Mouse (Mus musculus) heart, postnatal 0 days (tissue): ENCODE measurements around the gene Rbms1. TPM values are rescaled to one million over a fixed set of nuclear protein-coding genes. Genes with fewer than 3 reads are reported as not detected.

Experiments used
- ATAC-seq: fragments of 200-750 bp; cut with Nextera tagmentation; 2 replicates; pipeline ENCODE4 v1.8.0; 2017; ENCODE audit warnings: low read depth, moderate number of reproducible peaks, moderate library complexity; ENCODE audit not compliant: insufficient read depth
- DNase-seq: peaks from one replicate; pipeline ENCODE4 v3.0.0-alpha.2; 2016; ENCODE audit warnings: low spot score
- H3K27ac ChIP-seq: fragments of 300-500 bp; sonication (generic); 2 replicates; pipeline ENCODE4 v1.5.1; 2014; ENCODE audit warnings: low read depth, mild to moderate bottlenecking
- H3K27me3 ChIP-seq: fragments of 300-500 bp; sonication (generic); 2 replicates; pipeline ENCODE4 v1.6.1; 2014; ENCODE audit warnings: low read length, mixed read lengths; ENCODE audit not compliant: control insufficient read depth, insufficient read depth
- H3K36me3 ChIP-seq: fragments of 300-500 bp; sonication (generic); replicated peaks from 2 replicates; pipeline ENCODE4 v1.6.1; 2014; ENCODE audit warnings: low read length, mixed read lengths; ENCODE audit not compliant: control insufficient read depth, insufficient read depth
- H3K4me1 ChIP-seq: fragments of 300-500 bp; sonication (generic); 2 replicates; pipeline ENCODE4 v1.6.1; 2014; ENCODE audit warnings: antibody characterized with exemption; ENCODE audit not compliant: control insufficient read depth, insufficient read depth
- H3K4me2 ChIP-seq: fragments of 300-500 bp; sonication (generic); 2 replicates; pipeline ENCODE4 v1.6.1; 2014; ENCODE audit warnings: low read depth, mild to moderate bottlenecking, low read length, moderate library complexity
- H3K4me3 ChIP-seq: fragments of 300-500 bp; sonication (generic); 2 replicates; pipeline ENCODE4 v1.5.1; 2014; ENCODE audit warnings: low read depth, low read length
- H3K9ac ChIP-seq: fragments of 300-500 bp; sonication (generic); replicated peaks from 2 replicates; pipeline ENCODE4 v1.6.1; 2014; ENCODE audit warnings: low read depth, low read length, mixed read lengths
- H3K9me3 ChIP-seq: fragments of 300-500 bp; sonication (generic); replicated peaks from 2 replicates; pipeline ENCODE4 v1.6.1; 2016; ENCODE audit warnings: low read length; ENCODE audit not compliant: control insufficient read depth
- CTCF ChIP-seq: IDR thresholded peaks from 2 replicates; pipeline ENCODE4 v1.5.1; 2016; ENCODE audit warnings: antibody characterized with exemption, control low read depth, low read depth
- EP300 ChIP-seq: IDR thresholded peaks from 2 replicates; pipeline ENCODE4 v1.6.1; 2016; ENCODE audit warnings: antibody characterized with exemption, low read depth
- WGBS: fragments of 180-500 bp; shearing (Covaris S2); extraction: QIAGEN DNeasy Blood & Tissue Kit; methylation state at CpG from one replicate; pipeline ENCODE4 v1.1.7; 2014; 5-methylcytosine and 5-hydroxymethylcytosine counted together
- polyA plus RNA-seq: library from polyadenylated mRNA; unstranded; fragments of >200 nt; fragmentation: Nextera tagmentation; extraction: Ambion mirVana; gene quantifications from 2 replicates; pipeline ENCODE4 v1.2.1, GENCODE M21; 2015
- total RNA-seq: library from RNA; depleted of rRNA; stranded (reverse); fragments of >200 nt; gene quantifications from 2 replicates; pipeline ENCODE4 v1.2.3, GENCODE M21; 2014; ENCODE audit warnings: low replicate concordance

Rbms1 gene
- total and polyA plus RNA-seq, 2 experiments from 2014 or later: 52.8 to 56.2 TPM

DNA sequence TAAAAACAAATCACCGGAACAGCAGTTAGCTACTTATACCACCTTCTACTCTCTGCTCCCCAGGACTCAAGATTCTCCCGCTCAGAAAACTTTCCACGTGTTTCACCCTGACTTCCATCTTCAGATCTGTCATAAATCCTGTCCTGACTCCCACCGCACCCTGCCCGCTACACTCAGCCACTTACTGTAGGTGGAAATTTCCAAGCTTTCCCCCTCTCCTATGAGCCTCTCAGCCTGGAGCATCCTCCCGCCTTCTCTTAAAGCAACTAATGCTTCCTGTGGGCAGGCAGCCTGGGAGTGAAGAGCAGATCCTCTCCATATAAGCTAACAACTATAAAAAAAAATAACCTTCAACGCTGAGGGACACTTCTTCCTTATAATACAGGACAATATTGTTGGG is 44.6 kb downstream of the Rbms1 start:
- DNase-seq (no peak), ATAC-seq (no peak)
- Histone ChIP-seq H3K4me1 (peaks cover 67% of the 10 kb centered on the region), H3K9me3 (no peaks in the 10 kb centered on the region), H3K27me3 (no peaks in the 10 kb centered on the region), H3K4me2 (no peak overlapping the region), H3K9ac (no peak overlapping the region), H3K36me3 (no peaks in the 10 kb centered on the region), H3K27ac (peak overlapping the region; percentile 67), H3K4me3 (no peak overlapping the region)
- TF ChIP-seq EP300: no peak
- no peak for TF ChIP-seq CTCF
- WGBS: 63% methylated on average over 7 of the region's 7 CpGs

DNA sequence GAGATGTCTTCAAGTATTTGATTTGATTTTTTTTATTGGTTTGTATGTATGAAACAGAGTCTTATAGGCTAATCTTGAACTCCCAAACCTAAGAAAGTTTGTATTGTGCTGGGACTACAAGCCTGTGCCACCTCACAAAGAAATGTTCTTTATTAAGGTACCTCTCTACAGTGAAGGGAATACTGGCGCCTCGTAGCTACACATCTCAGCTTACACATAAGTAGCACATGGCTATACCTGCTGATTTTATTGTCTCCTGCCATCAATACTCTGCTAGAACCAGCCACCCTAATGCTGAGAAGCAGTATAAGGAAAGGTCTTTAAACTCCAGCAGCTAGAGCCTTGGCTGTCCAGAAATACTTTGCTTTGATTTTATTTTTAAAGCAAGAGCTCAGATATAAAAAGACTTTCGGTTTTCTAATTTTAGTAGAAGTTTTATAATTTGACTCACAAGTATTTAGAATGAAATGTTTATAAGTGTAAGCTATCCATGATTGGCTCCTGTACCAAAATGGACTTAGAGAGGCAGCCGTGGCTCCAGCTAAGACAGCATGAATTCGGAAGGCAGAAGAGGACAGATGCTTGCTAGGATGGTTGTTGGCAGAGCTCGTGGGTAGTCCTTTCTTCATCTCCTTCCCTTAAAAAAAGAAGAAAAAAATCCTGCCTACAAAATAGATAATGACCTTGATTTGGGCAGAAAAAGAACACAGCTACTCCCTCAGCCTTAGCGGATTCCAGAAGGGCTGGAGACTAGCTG is 48.3 kb downstream of the Rbms1 start:
- no peak for ATAC-seq
- WGBS: 69% methylated on average over 7 of the region's 7 CpGs
- TF ChIP-seq CTCF: no peak
- no peak for TF ChIP-seq EP300
- Histone ChIP-seq H3K27ac (no peak overlapping the region), H3K9ac (no peak overlapping the region), H3K4me2 (no peak overlapping the region), H3K9me3 (no peaks in the 10 kb centered on the region), H3K4me1 (peaks cover 67% of the 10 kb centered on the region), H3K27me3 (no peaks in the 10 kb centered on the region), H3K36me3 (no peaks in the 10 kb centered on the region), H3K4me3 (no peak overlapping the region)
- no peak for DNase-seq

DNA sequence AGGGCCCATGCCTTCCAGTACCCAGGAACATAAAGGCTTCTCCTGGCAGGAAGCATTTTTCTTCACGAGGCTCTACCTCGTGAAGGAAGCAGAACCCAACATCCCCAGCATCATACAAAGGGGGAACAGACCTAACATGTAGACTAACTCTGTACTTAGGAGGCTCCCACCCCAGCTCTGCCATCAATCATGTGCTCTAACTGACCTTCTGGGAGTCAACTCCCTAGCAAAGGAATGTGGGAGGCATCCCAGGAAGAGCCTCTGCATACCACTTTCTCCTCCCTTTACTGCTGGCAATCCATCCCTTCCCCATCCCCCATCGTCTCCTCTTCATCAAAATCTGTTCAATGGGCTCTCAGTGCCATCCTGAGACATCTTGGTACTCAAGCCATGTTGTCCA is 49.7 kb downstream of the Rbms1 start:
- DNase-seq: no peak
- WGBS: 52% methylated on average over 3 of the region's 3 CpGs
- Histone ChIP-seq H3K4me2 (no peak overlapping the region), H3K9me3 (no peaks in the 10 kb centered on the region), H3K4me3 (no peak overlapping the region), H3K27ac (peak overlapping the region; percentile 49; the same call in 1 of the 2 replicates), H3K4me1 (peaks cover 70% of the 10 kb centered on the region), H3K36me3 (no peaks in the 10 kb centered on the region), H3K27me3 (no peaks in the 10 kb centered on the region), H3K9ac (no peak overlapping the region)
- no peak for TF ChIP-seq CTCF
- no peak for TF ChIP-seq EP300
- no peak for ATAC-seq

DNA sequence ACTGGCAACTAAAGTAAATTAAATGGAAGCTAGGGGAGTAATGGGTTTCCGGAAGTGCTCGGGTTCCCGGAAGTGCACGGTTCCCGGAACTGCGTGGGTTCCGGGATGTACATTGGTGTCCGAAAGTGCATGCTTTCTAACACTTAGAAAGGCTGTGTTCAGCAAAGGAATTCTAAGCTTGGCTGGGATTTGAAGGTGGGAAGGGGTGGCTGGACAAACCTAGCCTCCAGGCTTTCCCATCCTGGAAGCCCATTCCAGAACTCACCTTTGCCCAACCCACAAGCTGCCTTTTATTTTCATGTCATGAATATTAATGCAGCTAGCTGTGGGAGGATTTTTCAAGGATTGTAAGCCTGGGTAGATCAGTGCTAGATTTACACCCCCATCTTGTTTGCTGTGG is 51.3 kb downstream of the Rbms1 start:
- H3K4me2 ChIP-seq: 0 out of 2 replicates have a peak overlapping the region, but pooled peaks have one; percentile 27
- TF ChIP-seq CTCF (no peak), EP300 (no peak)
- no peak for DNase-seq
- H3K4me3 ChIP-seq: no peak overlapping the region
- 76% methylated on average over 8 of the region's 8 CpGs for WGBS
- H3K36me3 ChIP-seq: no peaks in the 10 kb centered on the region
- peaks cover 77% of the 10 kb centered on the region for H3K4me1 ChIP-seq
- no peak for ATAC-seq
- H3K9me3 ChIP-seq: no peaks in the 10 kb centered on the region
- no peak overlapping the region for H3K9ac ChIP-seq
- no peaks in the 10 kb centered on the region for H3K27me3 ChIP-seq
- no peak overlapping the region for H3K27ac ChIP-seq

DNA sequence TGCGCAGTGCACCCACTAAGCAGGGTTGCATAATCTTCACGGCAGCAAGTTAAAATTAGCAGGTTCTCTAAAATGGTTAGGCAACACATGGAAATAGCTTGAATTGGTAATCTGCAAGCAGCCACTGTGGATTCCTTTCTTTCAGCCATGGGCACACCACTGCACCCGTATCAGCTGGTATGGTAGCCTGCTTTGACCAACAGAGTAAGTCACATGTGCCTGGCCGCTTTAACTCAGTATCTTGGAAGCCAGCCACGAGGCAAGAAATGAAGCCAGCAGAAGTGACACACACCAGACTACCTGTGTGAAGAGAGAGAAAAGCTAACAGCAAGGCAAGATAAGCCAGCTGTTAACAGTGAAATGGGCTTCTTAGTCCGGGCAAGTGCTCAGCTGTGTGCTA is 52.2 kb downstream of the Rbms1 start:
- Histone ChIP-seq H3K9me3 (no peaks in the 10 kb centered on the region), H3K4me1 (peaks cover 71% of the 10 kb centered on the region), H3K27ac (peak overlapping the region; percentile 65), H3K27me3 (no peaks in the 10 kb centered on the region), H3K9ac (no peak overlapping the region), H3K4me3 (no peak overlapping the region), H3K36me3 (no peaks in the 10 kb centered on the region), H3K4me2 (peak overlapping the region; percentile 27)
- DNase-seq (peak; percentile 75), ATAC-seq (peak; percentile 93)
- WGBS: 23% methylated on average over 6 of the region's 6 CpGs
- TF ChIP-seq EP300 (0 out of 2 replicates have a peak, but pooled peaks have one; percentile 72), CTCF (no peak)
